Mouse (Mus musculus): ENCODE results near the gene Psma7.

DNA sequence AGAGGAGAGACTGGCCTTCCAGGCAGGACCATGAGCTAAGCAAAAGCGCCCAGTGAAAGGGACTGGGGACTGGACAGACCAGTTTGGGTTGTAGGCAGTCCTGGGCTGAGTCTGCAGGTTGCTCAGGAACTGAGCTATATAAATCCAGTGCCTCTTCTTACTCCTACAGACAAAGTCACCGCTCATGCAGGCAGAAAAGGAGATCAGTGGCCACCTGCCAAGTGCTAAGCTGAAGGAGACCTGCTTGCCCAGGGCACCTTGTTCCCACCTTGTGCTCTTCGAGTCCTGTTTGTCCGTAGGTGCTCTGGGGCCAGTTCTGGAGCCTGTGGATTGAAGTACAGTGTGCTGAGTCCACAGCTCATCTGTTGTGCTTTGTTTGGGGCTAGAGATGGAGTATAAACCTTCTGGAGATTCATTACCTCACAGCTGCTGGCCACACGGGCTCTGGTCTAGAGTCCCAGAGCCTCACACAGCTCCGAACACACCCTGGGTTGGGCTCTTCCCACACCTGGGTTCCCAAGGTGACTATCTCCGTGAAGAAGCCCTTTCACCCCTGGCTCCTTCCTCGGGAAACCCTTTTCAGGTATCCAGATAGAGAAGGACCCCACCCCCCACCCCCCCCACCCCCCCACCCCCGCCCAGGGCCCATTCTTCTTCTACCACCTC lies 35.7 kb downstream of the Psma7 start:
- TF ChIP-seq TBP (IDR thresholded peaks at IDR 0.05; ENCODE audit: low read depth, low read length): no peak
- TF ChIP-seq POLR2A (IDR thresholded peaks at IDR 0.05; ENCODE audit: control insufficient read depth in 1 of 2, insufficient read depth in 1 of 2, low read depth in 1 of 2, low read length in 2 of 2, poor library complexity in 1 of 2): no peak
- no peak for TF ChIP-seq ELF1 (IDR thresholded peaks at IDR 0.05; ENCODE audit: low read depth, low read length)
- TF ChIP-seq CTCF (IDR thresholded peaks at IDR 0.05 in 2 of 3, conservative IDR thresholded peaks at IDR 0.05 in 1 of 3; ENCODE audit: control insufficient read depth in 1 of 3, insufficient read depth in 1 of 3, low read depth in 2 of 3, low read length in 3 of 3, poor library complexity in 1 of 3, severe bottlenecking in 1 of 3): no peak
- no peak for TF ChIP-seq EP300 (IDR thresholded peaks at IDR 0.05; ENCODE audit: low read depth in 1 of 2, low read length in 2 of 2)
